11 mouse cellular contexts compared by ENCODE assay signal in the genomic region with DNA sequence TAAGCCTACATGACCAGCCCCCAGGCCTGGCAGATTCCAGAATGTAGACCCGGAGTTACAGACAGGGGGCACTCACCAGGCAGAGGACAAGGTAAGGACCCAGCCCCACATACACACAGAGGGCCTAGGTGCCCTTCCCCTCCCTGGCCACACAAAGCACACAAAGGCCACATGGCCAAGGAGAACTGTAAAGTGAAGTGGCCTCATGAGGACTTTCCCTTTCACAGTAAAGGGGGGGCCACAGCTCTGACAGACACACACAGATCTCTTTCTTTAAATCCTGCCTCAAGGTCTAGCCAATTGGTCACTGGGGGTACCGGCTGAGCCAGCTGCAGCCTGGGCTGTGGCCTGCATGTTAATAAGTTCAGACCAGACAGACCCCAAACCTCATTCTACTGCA. TPM values are rescaled to one million over a fixed set of nuclear protein-coding genes. Genes with fewer than 3 reads are reported as not detected.
A peak's percentile ranks its signal among the peaks of the same experiment; 100 is the strongest.
DNase-seq lines count a peak whose midpoint lies in the region; ATAC-seq and TF ChIP-seq lines count a peak whose summit lies in the region.
"Had no signal": no experiment of that assay in that cellular context is flagged by ENCODE, and none has a peak within 500 bp of the region (broad histone marks: within the 10 kb centered on the region; RNA-seq: fewer than 3 reads in every experiment).

No protein-coding gene starts in this region.

- H3K9me3 ChIP-seq in lung, embryonic 15.5 days, result no peaks in the 10 kb centered on the region
- no peaks in the 10 kb centered on the region for H3K9me3 ChIP-seq in forebrain, embryonic 16.5 days (ENCODE audit: control insufficient read depth, low read length)
- no peaks in the 10 kb centered on the region for H3K9me3 ChIP-seq in limb, embryonic 13.5 days
- no peaks in the 10 kb centered on the region for H3K9me3 ChIP-seq in stomach, embryonic 15.5 days
- H3K9me3 ChIP-seq in liver, postnatal 0 days (ENCODE audit: low read length), result no peaks in the 10 kb centered on the region
- H3K9me3 ChIP-seq: kidney, embryonic 15.5 days; megakaryocyte, embryonic 14.5 days had no signal

- peak overlapping the region; percentile 89 for H3K27ac ChIP-seq in lung, embryonic 15.5 days
- peak overlapping the region; percentile 62 for H3K27ac ChIP-seq in forebrain, embryonic 16.5 days (ENCODE audit: low read length)
- H3K27ac ChIP-seq in limb, embryonic 13.5 days, result peak overlapping the region; percentile 55; the same call in 1 of the 2 replicates
- peak overlapping the region; percentile 90 for H3K27ac ChIP-seq in stomach, embryonic 15.5 days
- no peak overlapping the region for H3K27ac ChIP-seq in liver, postnatal 0 days (ENCODE audit: low read depth)

- no peak for ATAC-seq in lung, embryonic 15.5 days (ENCODE audit: borderline replicate concordance, extremely low read depth, low FRiP score, low TSS enrichment)
- ATAC-seq in forebrain, embryonic 16.5 days, result peak; percentile 38
- no peak for ATAC-seq in limb, embryonic 13.5 days (ENCODE audit: low FRiP score, low read depth)
- no peak for ATAC-seq in stomach, embryonic 15.5 days (ENCODE audit: insufficient read depth, low FRiP score, low read depth)
- no peak for ATAC-seq in liver, postnatal 0 days

- H3K9ac ChIP-seq in lung, embryonic 15.5 days, result no peak overlapping the region
- peak overlapping the region; percentile 50 for H3K9ac ChIP-seq in forebrain, embryonic 16.5 days (replicated peaks; ENCODE audit: low read depth, low read length)
- H3K9ac ChIP-seq in limb, embryonic 13.5 days, result 0 out of 2 replicates have a peak overlapping the region, but pooled peaks have one; percentile 39
- H3K9ac ChIP-seq in stomach, embryonic 15.5 days, result no peak overlapping the region
- H3K9ac ChIP-seq in liver, postnatal 0 days (replicated peaks), result no peak overlapping the region
- H3K9ac ChIP-seq: kidney, embryonic 15.5 days had no signal

- H3K4me3 ChIP-seq in lung, embryonic 15.5 days, result no peak overlapping the region
- no peak overlapping the region for H3K4me3 ChIP-seq in forebrain, embryonic 16.5 days (replicated peaks; ENCODE audit: low read length)
- H3K4me3 ChIP-seq in limb, embryonic 13.5 days, result no peak overlapping the region
- H3K4me3 ChIP-seq in stomach, embryonic 15.5 days (replicated peaks), result no peak overlapping the region
- no peak overlapping the region for H3K4me3 ChIP-seq in liver, postnatal 0 days (ENCODE audit: low read depth, low read length)
- H3K4me3 ChIP-seq: kidney, embryonic 15.5 days; megakaryocyte, embryonic 14.5 days had no signal

- no peaks in the 10 kb centered on the region for H3K27me3 ChIP-seq in lung, embryonic 15.5 days
- H3K27me3 ChIP-seq in forebrain, embryonic 16.5 days (replicated peaks; ENCODE audit: control insufficient read depth, insufficient read depth, low read length), result no peaks in the 10 kb centered on the region
- H3K27me3 ChIP-seq in limb, embryonic 13.5 days, result no peaks in the 10 kb centered on the region
- no peaks in the 10 kb centered on the region for H3K27me3 ChIP-seq in stomach, embryonic 15.5 days (replicated peaks)
- H3K27me3 ChIP-seq in liver, postnatal 0 days (ENCODE audit: insufficient read depth, low read length), result no peaks in the 10 kb centered on the region
- H3K27me3 ChIP-seq: kidney, embryonic 15.5 days; megakaryocyte, embryonic 14.5 days had no signal

- WGBS in lung, embryonic 15.5 days, result 37% methylated on average over 2 of the region's 2 CpGs
- 6% methylated on average over 2 of the region's 2 CpGs for WGBS in forebrain, embryonic 16.5 days
- WGBS in limb, embryonic 13.5 days, result 62% methylated on average over 2 of the region's 2 CpGs
- 43% methylated on average over 2 of the region's 2 CpGs for WGBS in stomach, embryonic 15.5 days
- WGBS in liver, postnatal 0 days (ENCODE audit: insufficient replicate concordance), result 81% methylated on average over 2 of the region's 2 CpGs

- no peak for DNase-seq in lung, postnatal 14 days
- DNase-seq in liver, postnatal 0 days, result no peak
- no peak for DNase-seq in layer of hippocampus, adult 9-11 months
- DNase-seq: adrenal gland, postnatal 36 days; gastrocnemius, postnatal 25 days had no signal

- peaks cover 44% of the 10 kb centered on the region for H3K36me3 ChIP-seq in lung, embryonic 15.5 days
- H3K36me3 ChIP-seq in forebrain, embryonic 16.5 days (ENCODE audit: control insufficient read depth, insufficient read depth), result peaks cover 16% of the 10 kb centered on the region
- H3K36me3 ChIP-seq in limb, embryonic 13.5 days, result peaks cover 98% of the 10 kb centered on the region
- peaks cover 45% of the 10 kb centered on the region for H3K36me3 ChIP-seq in stomach, embryonic 15.5 days
- peaks cover 51% of the 10 kb centered on the region for H3K36me3 ChIP-seq in liver, postnatal 0 days (replicated peaks; ENCODE audit: insufficient read depth, low read length)

- TF ChIP-seq EP300 in liver, postnatal 0 days (IDR thresholded peaks at IDR 0.05; ENCODE audit: low read depth), result no peak

- 0 out of 2 replicates have a peak overlapping the region, but pooled peaks have one; percentile 9 for H3K4me2 ChIP-seq in lung, embryonic 15.5 days
- peak overlapping the region; percentile 3; the same call in 1 of the 2 replicates for H3K4me2 ChIP-seq in forebrain, embryonic 16.5 days (ENCODE audit: low read length)
- no peak overlapping the region for H3K4me2 ChIP-seq in limb, embryonic 13.5 days (replicated peaks)
- H3K4me2 ChIP-seq in stomach, embryonic 15.5 days, result no peak overlapping the region
- no peak overlapping the region for H3K4me2 ChIP-seq in liver, postnatal 0 days (ENCODE audit: low read depth, low read length)
- H3K4me2 ChIP-seq: kidney, embryonic 15.5 days had no signal

- no peak for TF ChIP-seq CTCF in liver, postnatal 0 days (IDR thresholded peaks at IDR 0.05; ENCODE audit: low read depth)

- peaks cover 99% of the 10 kb centered on the region for H3K4me1 ChIP-seq in lung, embryonic 15.5 days
- peaks cover 75% of the 10 kb centered on the region for H3K4me1 ChIP-seq in forebrain, embryonic 16.5 days (replicated peaks; ENCODE audit: control insufficient read depth, insufficient read depth, low read length)
- H3K4me1 ChIP-seq in limb, embryonic 13.5 days, result peaks cover 79% of the 10 kb centered on the region
- H3K4me1 ChIP-seq in stomach, embryonic 15.5 days, result peaks cover 92% of the 10 kb centered on the region
- peaks cover 17% of the 10 kb centered on the region for H3K4me1 ChIP-seq in liver, postnatal 0 days (ENCODE audit: insufficient read depth)

RNA-seq across cellular contexts. Expression of gene Akt1, which starts 10.6 kb away (rescaled TPM):
- 145 and 157 TPM in 2 replicates for polyA plus RNA-seq in lung, embryonic 15.5 days (2015; fragmentation: Nextera tagmentation; extraction: Ambion mirVana)
- 56.9 and 57.1 TPM in 2 replicates for polyA plus RNA-seq in forebrain, embryonic 16.5 days (2015; fragmentation: Nextera tagmentation; extraction: Ambion mirVana)
- 62.5 and 71.0 TPM in 2 replicates for polyA plus RNA-seq in limb, embryonic 13.5 days (2015; fragmentation: Nextera tagmentation; extraction: Ambion mirVana)
- polyA plus RNA-seq in stomach, embryonic 15.5 days (2015; fragmentation: Nextera tagmentation; extraction: Ambion mirVana), result 161 and 170 TPM in 2 replicates
- polyA plus RNA-seq in liver, postnatal 0 days (2015; fragmentation: Nextera tagmentation; extraction: Ambion mirVana), result 26.7 and 29.3 TPM in 2 replicates

RNA-seq across cellular contexts. Expression of gene Zbtb42, which starts 14.5 kb away (rescaled TPM):
- 11.4 TPM in 2 replicates for polyA plus RNA-seq in lung, embryonic 15.5 days (2015; fragmentation: Nextera tagmentation; extraction: Ambion mirVana)
- 0.65 and 0.92 TPM in 2 replicates for polyA plus RNA-seq in forebrain, embryonic 16.5 days (2015; fragmentation: Nextera tagmentation; extraction: Ambion mirVana)
- polyA plus RNA-seq in limb, embryonic 13.5 days (2015; fragmentation: Nextera tagmentation; extraction: Ambion mirVana), result 2.2 and 2.4 TPM in 2 replicates
- polyA plus RNA-seq in stomach, embryonic 15.5 days (2015; fragmentation: Nextera tagmentation; extraction: Ambion mirVana), result 9.3 and 10.8 TPM in 2 replicates
- 1.3 and 1.6 TPM in 2 replicates for polyA plus RNA-seq in liver, postnatal 0 days (2015; fragmentation: Nextera tagmentation; extraction: Ambion mirVana)

RNA-seq across cellular contexts. Expression of gene Siva1, which starts 19.6 kb away (rescaled TPM):
- 232 and 246 TPM in 2 replicates for polyA plus RNA-seq in lung, embryonic 15.5 days (2015; fragmentation: Nextera tagmentation; extraction: Ambion mirVana)
- polyA plus RNA-seq in forebrain, embryonic 16.5 days (2015; fragmentation: Nextera tagmentation; extraction: Ambion mirVana), result 68.9 and 75.9 TPM in 2 replicates
- polyA plus RNA-seq in limb, embryonic 13.5 days (2015; fragmentation: Nextera tagmentation; extraction: Ambion mirVana), result 246 and 251 TPM in 2 replicates
- 198 and 214 TPM in 2 replicates for polyA plus RNA-seq in stomach, embryonic 15.5 days (2015; fragmentation: Nextera tagmentation; extraction: Ambion mirVana)
- polyA plus RNA-seq in liver, postnatal 0 days (2015; fragmentation: Nextera tagmentation; extraction: Ambion mirVana), result 55.6 and 62.2 TPM in 2 replicates

RNA-seq across cellular contexts. Expression of gene Adssl1, which starts 44.3 kb away (rescaled TPM):
- 8.3 and 9.3 TPM in 2 replicates for polyA plus RNA-seq in lung, embryonic 15.5 days (2015; fragmentation: Nextera tagmentation; extraction: Ambion mirVana)
- polyA plus RNA-seq in forebrain, embryonic 16.5 days (2015; fragmentation: Nextera tagmentation; extraction: Ambion mirVana), result 1.8 and 2.4 TPM in 2 replicates
- polyA plus RNA-seq in limb, embryonic 13.5 days (2015; fragmentation: Nextera tagmentation; extraction: Ambion mirVana), result 12.8 and 14.7 TPM in 2 replicates
- polyA plus RNA-seq in stomach, embryonic 15.5 days (2015; fragmentation: Nextera tagmentation; extraction: Ambion mirVana), result 4.3 and 4.4 TPM in 2 replicates
- polyA plus RNA-seq in liver, postnatal 0 days (2015; fragmentation: Nextera tagmentation; extraction: Ambion mirVana), result 22.8 and 24.4 TPM in 2 replicates

RNA-seq across cellular contexts. Expression of gene Cep170b, which starts 56.1 kb away (rescaled TPM):
- 18.6 and 20.8 TPM in 2 replicates for polyA plus RNA-seq in lung, embryonic 15.5 days (2015; fragmentation: Nextera tagmentation; extraction: Ambion mirVana)
- polyA plus RNA-seq in forebrain, embryonic 16.5 days (2015; fragmentation: Nextera tagmentation; extraction: Ambion mirVana), result 18.8 and 22.9 TPM in 2 replicates
- 14.7 and 16.6 TPM in 2 replicates for polyA plus RNA-seq in limb, embryonic 13.5 days (2015; fragmentation: Nextera tagmentation; extraction: Ambion mirVana)
- polyA plus RNA-seq in stomach, embryonic 15.5 days (2015; fragmentation: Nextera tagmentation; extraction: Ambion mirVana), result 24.3 and 24.6 TPM in 2 replicates
- polyA plus RNA-seq in liver, postnatal 0 days (2015; fragmentation: Nextera tagmentation; extraction: Ambion mirVana), result 4.0 and 4.8 TPM in 2 replicates

Comparison
In these comparisons a context has a peak if more than half of its experiments do, and no peak if none do; other contexts are left out.
1. H3K4me2 ChIP-seq: peak in lung, embryonic 15.5 days (single experiment) and forebrain, embryonic 16.5 days (single experiment); none in limb, embryonic 13.5 days (single experiment), stomach, embryonic 15.5 days (single experiment) and liver, postnatal 0 days (single experiment).
2. H3K9ac ChIP-seq: peak in forebrain, embryonic 16.5 days (single experiment) and limb, embryonic 13.5 days (single experiment); none in lung, embryonic 15.5 days (single experiment), stomach, embryonic 15.5 days (single experiment) and liver, postnatal 0 days (single experiment).